26 mouse cellular contexts compared by ENCODE assay signal in genomic region chr5:46670484-46670883, GRCm38 (mm10).
DNase-seq lines count a peak whose midpoint lies in the region; ATAC-seq and TF ChIP-seq lines count a peak whose summit lies in the region.
"Had no signal": no experiment of that assay in that cellular context is flagged by ENCODE, and none has a peak within 500 bp of the region (broad histone marks: within the 10 kb centered on the region; RNA-seq: fewer than 3 reads in every experiment).

No protein-coding gene starts in this region.

- H3K4me1 ChIP-seq in lung, embryonic 14.5 days (ENCODE audit: insufficient read depth), result no peaks in the 10 kb centered on the region
- no peaks in the 10 kb centered on the region; the same call in 1 of the 2 replicates for H3K4me1 ChIP-seq in lung, embryonic 16.5 days (replicated peaks; ENCODE audit: control insufficient read depth, insufficient read depth, low read length)
- no peaks in the 10 kb centered on the region for H3K4me1 ChIP-seq in lung, adult 2 months (ENCODE audit: control insufficient read depth, insufficient read depth, low read length)
- peaks cover 12 to 30% of the 10 kb centered on the region in 2 experiments for H3K4me1 ChIP-seq in MEL (ENCODE audit: control insufficient read depth in 1 of 2, insufficient read depth in 2 of 2, low read length in 2 of 2)
- H3K4me1 ChIP-seq in heart, embryonic 11.5 days (ENCODE audit: control insufficient read depth, insufficient read depth, low read length), result no peaks in the 10 kb centered on the region
- H3K4me1 ChIP-seq: embryonic facial prominence, embryonic 12.5 days; embryonic facial prominence, embryonic 15.5 days; forebrain, embryonic 12.5 days had no signal

- TF ChIP-seq RAD21 in MEL (IDR thresholded peaks at IDR 0.05; ENCODE audit: low read depth, low read length), result no peak

- H3K4me3 ChIP-seq in lung, embryonic 14.5 days (ENCODE audit: low read depth, low read length), result no peak overlapping the region
- H3K4me3 ChIP-seq in lung, embryonic 16.5 days (ENCODE audit: low read length), result no peak overlapping the region
- no peak overlapping the region for H3K4me3 ChIP-seq in lung, adult 2 months (replicated peaks; ENCODE audit: extremely low read depth, low read depth, low read length)
- no peak overlapping the region for H3K4me3 ChIP-seq in MEL (ENCODE audit: control insufficient read depth in 1 of 2, insufficient read depth in 1 of 2, low read depth in 2 of 2, low read length in 2 of 2)
- H3K4me3 ChIP-seq in heart, embryonic 11.5 days (ENCODE audit: low read depth, low read length), result no peak overlapping the region
- H3K4me3 ChIP-seq: embryonic facial prominence, embryonic 12.5 days; embryonic facial prominence, embryonic 15.5 days; erythroblast, embryonic 14.5 days; forebrain, embryonic 10.5 days; forebrain, embryonic 12.5 days had no signal

- peak; percentile 51 for DNase-seq in lung, embryonic 14.5 days
- DNase-seq in lung, postnatal 14 days, result no peak
- no peak for DNase-seq in lung, adult 2 months
- no peak for DNase-seq in MEL (ENCODE audit: low read depth, low spot score)
- peak; percentile 3 for DNase-seq in brain, embryonic 14.5 days (ENCODE audit: low read depth)
- DNase-seq: adrenal gland, adult 8-10 months; adrenal gland, postnatal 14 days; adrenal gland, postnatal 36 days; cerebellum, adult 11 months; cerebellum, adult 18-20 months; cerebellum, adult 8-10 months; cerebellum, adult 9-11 months; cerebellum, postnatal 14 days; cerebellum, postnatal 36 days; embryo, embryonic 11 days had no signal

- no peak overlapping the region for H3K4me2 ChIP-seq in lung, embryonic 14.5 days
- H3K4me2 ChIP-seq in lung, embryonic 16.5 days (ENCODE audit: low read depth, low read length), result no peak overlapping the region
- no peak overlapping the region for H3K4me2 ChIP-seq in heart, embryonic 11.5 days
- H3K4me2 ChIP-seq: embryonic facial prominence, embryonic 12.5 days; embryonic facial prominence, embryonic 15.5 days; forebrain, embryonic 12.5 days had no signal

- TF ChIP-seq POLR2A in lung, adult 2 months (IDR thresholded peaks at IDR 0.05; ENCODE audit: borderline replicate concordance, extremely low read depth, low read depth, low read length), result no peak
- TF ChIP-seq POLR2A in MEL (IDR thresholded peaks at IDR 0.05; ENCODE audit: control insufficient read depth in 1 of 2, insufficient read depth in 1 of 2, low read depth in 1 of 2, low read length in 2 of 2, poor library complexity in 1 of 2), result no peak
- TF ChIP-seq POLR2A in brain, embryonic 14.5 days (IDR thresholded peaks at IDR 0.05; ENCODE audit: borderline replicate concordance, extremely low read depth, insufficient read depth, insufficient read length, poor library complexity, severe bottlenecking), result no peak

- no peaks in the 10 kb centered on the region for H3K9me3 ChIP-seq in lung, embryonic 14.5 days (ENCODE audit: low read depth, low read length)
- no peaks in the 10 kb centered on the region for H3K9me3 ChIP-seq in lung, embryonic 16.5 days (ENCODE audit: control insufficient read depth, low read length)
- H3K9me3 ChIP-seq in MEL (replicated peaks; ENCODE audit: insufficient read depth, low read length), result no peaks in the 10 kb centered on the region
- H3K9me3 ChIP-seq in heart, embryonic 11.5 days (replicated peaks; ENCODE audit: control insufficient read depth, low read length), result no peaks in the 10 kb centered on the region
- H3K9me3 ChIP-seq: embryonic facial prominence, embryonic 12.5 days; embryonic facial prominence, embryonic 15.5 days; forebrain, embryonic 10.5 days; forebrain, embryonic 12.5 days had no signal

- no peak for TF ChIP-seq CTCF in lung, embryonic 14.5 days (IDR thresholded peaks at IDR 0.05; ENCODE audit: low read depth)
- no peak for TF ChIP-seq CTCF in lung, adult 2 months (IDR thresholded peaks at IDR 0.05; ENCODE audit: insufficient read depth, low read length)
- no peak for TF ChIP-seq CTCF in MEL (IDR thresholded peaks at IDR 0.05 in 2 of 3, conservative IDR thresholded peaks at IDR 0.05 in 1 of 3; ENCODE audit: control insufficient read depth in 1 of 3, insufficient read depth in 1 of 3, low read depth in 2 of 3, low read length in 3 of 3, poor library complexity in 1 of 3, severe bottlenecking in 1 of 3)
- TF ChIP-seq CTCF in brain, embryonic 14.5 days (IDR thresholded peaks at IDR 0.05; ENCODE audit: borderline replicate concordance, extremely low read depth, insufficient read depth, insufficient read length), result no peak

- TF ChIP-seq EP300 in MEL (IDR thresholded peaks at IDR 0.05; ENCODE audit: low read depth in 1 of 2, low read length in 2 of 2), result no peak

- H3K79me2 ChIP-seq in MEL (ENCODE audit: control insufficient read depth, insufficient read depth, low read length, poor library complexity), result no peaks in the 10 kb centered on the region

- 35% methylated on average over 2 of the region's 2 CpGs for WGBS in lung, embryonic 14.5 days
- WGBS in lung, embryonic 16.5 days, result 32% methylated on average over 2 of the region's 2 CpGs
- 36% methylated on average over 2 of the region's 2 CpGs for WGBS in lung, adult 2 months
- 59% methylated on average over 2 of the region's 2 CpGs for WGBS in heart, embryonic 11.5 days (ENCODE audit: insufficient replicate concordance)

- no peaks in the 10 kb centered on the region for H3K27me3 ChIP-seq in lung, embryonic 14.5 days (ENCODE audit: insufficient read depth, low read length)
- H3K27me3 ChIP-seq in lung, embryonic 16.5 days (ENCODE audit: control insufficient read depth, insufficient read depth, low read depth, low read length), result no peaks in the 10 kb centered on the region
- H3K27me3 ChIP-seq in MEL (ENCODE audit: control insufficient read depth in 1 of 2, insufficient read depth in 2 of 2, low read length in 2 of 2), result no peaks in the 10 kb centered on the region
- no peaks in the 10 kb centered on the region for H3K27me3 ChIP-seq in heart, embryonic 11.5 days (ENCODE audit: control insufficient read depth, insufficient read depth, low read length)
- H3K27me3 ChIP-seq: embryonic facial prominence, embryonic 12.5 days; embryonic facial prominence, embryonic 15.5 days; forebrain, embryonic 12.5 days; Patski had no signal

- ATAC-seq in lung, embryonic 14.5 days (ENCODE audit: insufficient read depth), result peak; percentile 58; the same call in 1 of the 2 replicates
- ATAC-seq in lung, embryonic 16.5 days (ENCODE audit: low read depth), result peak; percentile 54; the same call in 1 of the 2 replicates
- ATAC-seq in heart, embryonic 11.5 days (replicated peaks; ENCODE audit: insufficient number of reproducible peaks, low FRiP score, low TSS enrichment), result no peak
- ATAC-seq: activated CD4-positive, CD25-positive, alpha-beta regulatory T cell, adult 4 months; forebrain, embryonic 14.5 days; forebrain, embryonic 16.5 days; Patski had no signal

- H3K27ac ChIP-seq in lung, embryonic 14.5 days (ENCODE audit: low read depth), result no peak overlapping the region
- no peak overlapping the region for H3K27ac ChIP-seq in lung, embryonic 16.5 days (ENCODE audit: low read length)
- H3K27ac ChIP-seq in MEL (ENCODE audit: control insufficient read depth, low read depth, low read length), result no peak overlapping the region
- no peak overlapping the region for H3K27ac ChIP-seq in heart, embryonic 11.5 days (ENCODE audit: low read depth, low read length)
- H3K27ac ChIP-seq: embryonic facial prominence, embryonic 12.5 days; embryonic facial prominence, embryonic 15.5 days; forebrain, embryonic 10.5 days; forebrain, embryonic 12.5 days had no signal

- no peaks in the 10 kb centered on the region for H3K36me3 ChIP-seq in lung, embryonic 14.5 days (ENCODE audit: insufficient read depth)
- no peaks in the 10 kb centered on the region for H3K36me3 ChIP-seq in lung, embryonic 16.5 days (ENCODE audit: control insufficient read depth, insufficient read depth, low read length)
- H3K36me3 ChIP-seq in MEL (ENCODE audit: control insufficient read depth in 1 of 2, insufficient read depth in 2 of 2, low read length in 2 of 2), result peaks cover 0 to 39% of the 10 kb centered on the region in 2 experiments; a peak in 2 of 4 replicates
- no peaks in the 10 kb centered on the region for H3K36me3 ChIP-seq in heart, embryonic 11.5 days (ENCODE audit: control insufficient read depth, insufficient read depth, low read length)
- H3K36me3 ChIP-seq: embryonic facial prominence, embryonic 12.5 days; embryonic facial prominence, embryonic 15.5 days; forebrain, embryonic 10.5 days; forebrain, embryonic 12.5 days had no signal

- no peak overlapping the region for H3K9ac ChIP-seq in lung, embryonic 14.5 days
- no peak overlapping the region for H3K9ac ChIP-seq in lung, embryonic 16.5 days (ENCODE audit: low read length)
- H3K9ac ChIP-seq in MEL (ENCODE audit: control insufficient read depth, low read depth, low read length, poor library complexity, severe bottlenecking), result no peak overlapping the region
- H3K9ac ChIP-seq in heart, embryonic 11.5 days (ENCODE audit: low read depth, low read length), result no peak overlapping the region
- H3K9ac ChIP-seq: embryonic facial prominence, embryonic 12.5 days; embryonic facial prominence, embryonic 15.5 days; forebrain, embryonic 12.5 days had no signal

TF ChIP-seq in MEL, 35 proteins besides CTCF, POLR2A, EP300 and RAD21:
- TF ChIP-seq SMC3 (IDR thresholded peaks at IDR 0.05; ENCODE audit: low read depth, low read length), result no peak
- peak; percentile 15; the same call in 1 of the 2 replicates for TF ChIP-seq MEF2A (IDR thresholded peaks at IDR 0.05; ENCODE audit: extremely low read depth, insufficient replicate concordance, low read depth, low read length, poor library complexity, severe bottlenecking)
- no peak for TF ChIP-seq KAT2A (conservative IDR thresholded peaks at IDR 0.05; ENCODE audit: low read depth, low read length)
- 0 out of 2 replicates have a peak, but pooled peaks have one; percentile 10 for TF ChIP-seq GATA1 (IDR thresholded peaks at IDR 0.05; ENCODE audit: low read depth, low read length)
TF ChIP-seq in MEL: peak in this region for 2.

Comparison
In these comparisons a context has a peak if more than half of its experiments do, and no peak if none do; other contexts are left out.
1. DNase-seq: peak in lung, embryonic 14.5 days (single experiment) and brain, embryonic 14.5 days (single experiment); none in lung, postnatal 14 days (single experiment), lung, adult 2 months (single experiment) and MEL (single experiment).